In genomic region chr11:120818251-120818650, GRCm38 (mm10) we compare ENCODE assay signal across 19 mouse cellular contexts.
"Had no signal": no experiment of that assay in that cellular context is flagged by ENCODE, and none has a peak within 500 bp of the region (broad histone marks: within the 10 kb centered on the region; RNA-seq: fewer than 3 reads in every experiment).

No protein-coding gene starts in this region.

- H3K9me3 ChIP-seq: limb, embryonic 15.5 days; liver, embryonic 12.5 days; lung, embryonic 15.5 days; megakaryocyte, embryonic 14.5 days; midbrain, embryonic 15.5 days; neural tube, embryonic 13.5 days; stomach, embryonic 15.5 days had no signal

- H3K9ac ChIP-seq: limb, embryonic 15.5 days; liver, embryonic 12.5 days; lung, embryonic 15.5 days; midbrain, embryonic 15.5 days; neural tube, embryonic 13.5 days; stomach, embryonic 15.5 days had no signal

- H3K4me2 ChIP-seq: limb, embryonic 15.5 days; liver, embryonic 12.5 days; lung, embryonic 15.5 days; midbrain, embryonic 11.5 days; midbrain, embryonic 15.5 days; neural tube, embryonic 13.5 days; stomach, embryonic 15.5 days had no signal

- H3K27me3 ChIP-seq: limb, embryonic 15.5 days; liver, embryonic 12.5 days; lung, embryonic 15.5 days; megakaryocyte, embryonic 14.5 days; midbrain, embryonic 15.5 days; neural tube, embryonic 13.5 days; stomach, embryonic 15.5 days had no signal

- H3K27ac ChIP-seq: kidney, postnatal 0 days; limb, embryonic 15.5 days; liver, embryonic 12.5 days; lung, embryonic 15.5 days; macrophage; midbrain, embryonic 15.5 days; neural tube, embryonic 13.5 days; stomach, embryonic 15.5 days had no signal

- DNase-seq: kidney, postnatal 36 days; layer of hippocampus, adult 9-11 months; layer of hippocampus, postnatal 36 days; lung, postnatal 14 days; retina, postnatal 1 day; right cerebral cortex, postnatal 4 days; spleen, adult 18-20 months; thymus, adult 2 months; thymus, postnatal 25 days had no signal

- H3K4me3 ChIP-seq: limb, embryonic 15.5 days; liver, embryonic 12.5 days; lung, embryonic 15.5 days; midbrain, embryonic 15.5 days; neural tube, embryonic 13.5 days; stomach, embryonic 15.5 days had no signal
